Mouse (Mus musculus) cerebellum, adult 18-20 months (tissue): ENCODE measurements around the gene Il27.

Experiments
- DNase-seq, 2 experiments: peaks; one replicate each; pipeline ENCODE4 v3.0.0; 2021

The Il27 gene

DNA sequence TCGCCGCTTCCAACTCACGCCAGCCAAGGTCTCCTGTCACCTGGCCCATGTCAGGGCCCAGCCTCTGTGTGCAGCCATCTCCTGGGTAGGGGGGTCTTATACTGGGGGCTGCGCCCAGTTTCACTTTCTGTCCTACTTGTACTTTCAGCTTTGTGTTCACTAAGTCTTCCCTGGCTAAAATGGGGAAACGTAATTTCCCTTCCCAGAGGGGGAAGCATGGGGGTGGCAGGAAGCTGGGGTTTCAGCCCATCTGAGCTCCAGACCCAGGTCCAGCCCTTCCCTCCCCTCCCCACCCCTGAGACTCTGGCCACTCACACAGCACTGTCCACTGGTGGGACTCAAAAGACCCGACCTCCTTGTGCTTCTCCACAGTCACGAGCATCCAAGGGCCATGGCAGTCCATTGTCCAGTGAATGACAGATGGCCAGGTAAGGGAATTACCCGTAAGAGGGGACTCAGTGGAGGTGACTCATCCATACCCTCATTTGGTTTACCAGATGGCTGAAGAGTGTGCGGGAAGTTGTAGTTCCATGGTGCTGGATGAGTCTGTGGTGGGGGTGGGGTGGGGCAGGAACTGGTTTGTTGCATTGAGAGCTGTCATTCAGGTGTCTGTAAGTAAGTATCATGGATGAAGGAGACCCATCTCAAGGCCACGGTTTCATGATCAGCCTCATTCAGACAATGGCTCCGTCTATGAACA lies at the start of gene Il27:
Gene Il27 (minus strand): TSS at position 80 of the 700 bp plus-strand sequence.
- no peak for DNase-seq

DNA sequence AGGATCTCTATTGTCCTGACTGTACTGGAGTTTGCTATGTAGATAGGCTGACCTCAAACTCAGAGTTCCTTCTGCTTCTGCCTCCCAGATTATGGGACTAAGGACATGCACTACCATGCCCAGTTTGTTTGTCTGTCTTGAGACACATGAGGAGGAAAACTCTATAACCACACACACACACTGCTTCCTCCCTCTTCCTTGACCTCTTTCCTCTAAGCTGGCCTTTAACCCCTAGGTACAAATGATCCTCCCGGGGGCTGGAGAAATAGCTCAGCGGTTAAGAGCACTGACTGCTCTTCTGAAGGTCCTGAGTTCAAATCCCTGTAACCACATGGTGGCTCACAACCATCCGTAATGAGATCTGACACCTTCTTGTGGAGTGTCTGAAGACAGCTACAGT lies 49.6 kb upstream of the Il27 start:
- no peak for DNase-seq

- DNase-seq, result peak; percentile 46 to 52
Measured at GRCm38 (mm10) chr7:126643244-126643617, 48.5 kb upstream of the Il27 start.

DNA sequence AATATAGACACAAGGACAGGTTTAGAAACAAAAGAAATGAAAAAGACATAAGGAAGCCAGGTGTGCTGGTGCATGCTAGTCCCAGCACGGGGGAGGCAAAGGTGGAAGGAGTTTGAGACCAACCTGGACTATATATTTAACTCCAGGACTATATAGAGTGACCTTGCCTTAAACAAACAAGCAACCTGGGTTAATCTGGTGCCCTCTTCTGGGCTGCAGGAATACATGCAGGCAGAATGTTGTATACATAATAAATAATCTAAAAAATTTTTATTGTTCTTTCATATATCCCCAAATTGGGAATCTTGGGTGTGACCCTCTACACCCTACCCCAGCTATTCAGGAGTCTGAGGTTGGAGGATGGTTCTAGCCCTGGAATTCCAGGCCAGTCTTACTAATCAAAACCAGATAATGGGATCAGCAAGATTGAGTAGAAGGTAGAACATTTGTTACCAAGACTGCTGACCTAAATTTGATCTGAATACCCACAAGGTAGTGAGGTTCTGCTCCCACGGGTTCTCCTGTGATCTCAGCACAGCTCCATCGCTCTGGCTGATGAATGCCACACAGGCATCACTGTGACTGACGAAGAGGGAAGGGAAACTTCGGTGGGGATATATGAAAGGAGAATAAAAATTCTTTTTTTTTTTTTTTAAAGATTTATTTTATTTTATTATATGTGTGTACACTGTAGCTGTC lies 48.0 kb upstream of the Il27 start:
- no peak for DNase-seq

DNA sequence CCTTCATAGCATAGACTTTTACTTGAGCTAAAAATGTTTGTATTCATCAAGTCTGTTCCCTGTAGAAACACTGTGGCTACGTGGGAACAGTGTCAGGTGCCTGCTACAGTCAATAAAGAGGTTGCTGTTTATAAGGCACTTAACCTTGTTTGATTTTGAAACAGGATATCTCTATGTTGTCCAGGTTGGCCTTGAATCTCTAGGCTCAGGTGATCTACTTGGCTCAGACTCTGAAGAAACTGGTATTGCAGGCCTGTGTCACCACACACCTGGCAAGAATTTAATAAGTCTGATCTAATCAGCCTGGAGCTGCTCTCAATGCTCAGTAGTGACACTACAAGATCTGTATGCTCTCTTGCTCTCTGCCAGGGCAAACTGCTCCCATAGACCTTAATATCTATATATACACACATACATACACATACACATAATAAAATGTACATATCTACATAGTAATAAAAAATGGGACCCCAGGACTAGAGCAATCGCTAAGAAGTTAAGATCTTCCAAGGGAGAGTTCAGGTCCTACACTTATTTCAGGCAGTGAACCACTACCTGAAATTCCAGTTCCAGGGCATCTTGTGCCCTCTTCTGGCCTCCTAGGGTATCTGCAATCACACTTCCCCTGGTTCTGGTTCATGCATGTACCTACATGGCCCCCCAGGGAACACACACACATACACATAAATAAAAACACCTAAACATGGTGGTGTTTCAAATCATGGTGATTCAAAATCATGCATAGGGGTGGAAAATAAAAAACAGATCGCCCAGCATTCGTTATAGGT lies 42.2 kb upstream of the Il27 start:
- DNase-seq, result peak in 1 of 2 experiments; percentile 13

DNA sequence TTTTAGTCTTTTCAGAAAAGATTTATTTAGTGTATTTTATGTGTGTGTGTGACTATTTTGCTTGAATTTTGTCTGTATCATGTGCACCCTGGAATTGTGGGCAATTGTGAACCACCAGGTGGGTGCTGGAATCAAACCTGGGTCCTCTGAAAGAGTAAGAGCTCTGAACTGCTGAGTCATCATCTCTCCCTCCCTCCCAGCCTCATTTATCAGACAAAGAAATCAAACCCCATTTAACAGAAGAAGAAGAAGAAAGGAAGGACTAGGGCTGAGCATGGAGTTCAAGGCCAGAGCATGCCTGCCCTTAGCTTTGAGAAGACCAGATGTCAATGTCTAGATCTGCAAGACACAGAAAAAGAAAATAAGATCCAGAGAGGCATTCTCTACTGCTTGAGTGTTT lies 40.6 kb upstream of the Il27 start:
- no peak for DNase-seq

DNA sequence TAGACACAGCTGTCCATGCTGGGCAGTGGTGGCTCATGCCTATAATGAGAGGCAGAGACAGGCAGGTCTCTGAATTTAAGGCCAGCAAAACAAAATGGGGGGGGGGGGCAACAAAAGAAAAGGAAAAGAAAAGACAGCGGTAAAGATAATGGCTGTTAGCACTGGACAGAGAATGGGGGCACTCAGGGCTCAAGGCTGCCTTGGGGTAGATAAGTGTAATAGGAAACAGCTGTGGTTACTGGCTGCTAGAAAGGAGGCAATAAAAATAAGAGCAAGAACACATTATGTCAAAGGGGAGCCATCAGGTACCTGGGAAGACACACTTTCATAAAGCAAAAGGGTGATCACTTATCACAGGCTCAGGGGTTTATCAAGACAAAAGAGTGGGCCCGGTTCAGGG lies 37.7 kb upstream of the Il27 start:
- DNase-seq, result no peak

DNA sequence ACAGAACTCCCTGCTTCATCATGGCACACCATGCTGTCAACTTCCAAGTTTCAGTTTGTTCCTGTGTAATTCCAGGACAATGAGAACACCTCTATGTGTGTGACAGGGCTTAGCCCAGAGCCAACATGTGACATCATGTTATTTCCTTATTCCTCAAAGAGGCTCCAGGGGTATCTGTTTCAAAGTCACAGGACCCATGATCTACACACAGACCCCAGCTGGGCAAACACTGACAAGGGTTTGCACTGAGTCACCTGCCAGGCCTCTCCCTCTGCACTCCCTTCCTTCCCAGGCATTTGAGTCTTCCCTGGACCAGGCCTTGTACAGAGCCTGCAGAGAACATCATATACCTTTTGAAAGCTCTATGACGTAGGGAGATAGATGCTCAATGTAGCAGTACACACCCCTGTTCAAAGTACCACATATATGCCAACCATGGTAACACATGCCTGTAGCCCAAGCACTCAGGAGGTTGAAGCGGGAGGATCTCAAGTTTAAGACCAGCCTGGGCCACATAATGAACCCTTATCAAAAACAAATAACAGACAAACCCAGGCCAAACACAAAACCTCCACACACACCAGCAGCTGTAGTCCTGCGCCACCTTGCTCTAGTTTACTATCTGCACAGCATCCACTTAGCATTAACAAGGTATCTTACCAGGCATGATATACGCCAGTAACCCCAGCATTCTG lies 36.2 kb upstream of the Il27 start, which contains the start of gene Nupr1:
Gene Nupr1 (minus strand): TSS at position 38 of the 695 bp plus-strand sequence.
- no peak for DNase-seq

DNA sequence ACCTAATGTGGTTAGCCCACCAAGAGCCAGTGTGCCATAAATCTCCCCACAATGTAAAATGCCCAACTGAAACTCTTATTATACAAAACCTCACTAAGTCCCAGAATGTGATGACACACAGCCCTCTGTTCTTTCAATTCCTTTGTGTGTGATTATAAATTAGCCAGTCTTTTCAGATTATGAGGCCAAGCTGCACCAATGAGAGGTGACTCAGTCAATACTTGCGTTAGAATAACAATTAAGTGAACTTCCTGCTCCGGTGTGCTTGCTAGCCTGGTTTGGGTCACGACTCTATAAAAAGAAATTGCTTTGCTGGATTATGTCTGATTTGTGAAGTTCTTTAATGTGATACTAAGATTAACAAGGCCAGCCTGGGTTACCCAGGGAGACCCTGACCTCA lies 35.2 kb upstream of the Il27 start:
- no peak for DNase-seq

- DNase-seq, result no peak
Measured at GRCm38 (mm10) chr7:126628111-126628510, 33.4 kb upstream of the Il27 start.

GRCm38 (mm10) chr7:126625807-126626600 lies 31.3 kb upstream of the Il27 start:
- no peak for DNase-seq

DNA sequence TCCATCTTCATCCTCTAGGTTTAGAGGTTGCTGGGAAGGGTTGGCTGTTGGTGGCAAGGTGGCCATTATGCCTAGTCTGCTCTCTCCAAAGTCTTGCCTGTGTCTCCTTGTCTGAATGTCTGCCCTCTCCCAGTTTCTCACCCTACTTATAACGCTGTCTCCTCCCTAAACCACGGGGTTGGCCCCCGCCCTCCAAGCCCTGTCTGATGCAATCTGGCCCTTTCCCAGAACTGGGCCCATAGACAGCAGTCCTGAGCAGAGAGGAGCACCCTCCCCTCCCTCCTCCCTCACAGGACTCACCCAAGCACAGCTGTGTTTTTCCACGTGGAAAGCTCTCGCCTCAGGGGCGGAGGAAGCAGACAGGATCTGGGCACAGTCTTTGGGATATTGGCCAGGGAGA lies 30.6 kb upstream of the Il27 start:
- peak in 1 of 2 experiments; percentile 13 for DNase-seq

- no peak for DNase-seq
Measured at GRCm38 (mm10) chr7:126624774-126625173, 30.0 kb upstream of the Il27 start.

GRCm38 (mm10) chr7:126623381-126623780 lies 28.6 kb upstream of the Il27 start:
- DNase-seq, result no peak

- no peak for DNase-seq
Measured at GRCm38 (mm10) chr7:126621452-126622359, 27.0 kb upstream of the Il27 start.

DNA sequence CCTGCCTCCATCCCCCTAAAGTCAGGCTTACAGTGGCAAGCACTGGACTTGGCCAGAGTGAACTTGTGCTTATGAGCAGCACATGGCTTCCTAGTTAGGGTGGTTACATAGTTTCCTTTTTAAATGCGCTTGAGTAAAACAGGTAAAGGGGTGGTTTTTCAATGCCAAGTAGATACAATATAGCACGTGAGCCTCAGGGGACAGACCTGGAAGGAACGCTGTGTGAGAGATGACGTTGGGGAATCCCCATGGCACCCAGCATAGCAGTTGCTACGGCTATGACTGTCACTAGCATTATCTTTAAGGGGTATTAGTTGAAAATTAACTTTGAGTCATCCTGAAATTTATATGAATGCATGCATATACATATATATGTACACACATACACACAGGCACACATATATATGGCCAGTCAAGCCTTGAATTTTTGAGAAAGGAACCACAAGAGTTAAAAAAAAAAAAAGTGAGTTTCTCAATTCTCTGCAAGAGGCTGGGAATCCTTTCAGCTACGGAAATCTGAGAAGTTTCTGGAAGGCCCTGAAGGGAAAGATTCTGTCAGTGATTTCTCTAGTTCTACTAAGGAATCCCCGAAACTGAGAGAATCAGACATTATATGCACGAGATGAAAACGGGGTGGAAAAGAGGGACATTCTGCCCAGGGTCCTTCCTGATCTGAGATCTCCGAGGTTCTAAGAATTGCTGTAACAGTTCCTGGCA lies 25.0 kb upstream of the Il27 start:
- DNase-seq, result no peak

GRCm38 (mm10) chr7:126616707-126617106 lies 22.0 kb upstream of the Il27 start:
- DNase-seq, result no peak

- DNase-seq, result no peak
Measured at GRCm38 (mm10) chr7:126612736-126613135, 18.0 kb upstream of the Il27 start.

DNA sequence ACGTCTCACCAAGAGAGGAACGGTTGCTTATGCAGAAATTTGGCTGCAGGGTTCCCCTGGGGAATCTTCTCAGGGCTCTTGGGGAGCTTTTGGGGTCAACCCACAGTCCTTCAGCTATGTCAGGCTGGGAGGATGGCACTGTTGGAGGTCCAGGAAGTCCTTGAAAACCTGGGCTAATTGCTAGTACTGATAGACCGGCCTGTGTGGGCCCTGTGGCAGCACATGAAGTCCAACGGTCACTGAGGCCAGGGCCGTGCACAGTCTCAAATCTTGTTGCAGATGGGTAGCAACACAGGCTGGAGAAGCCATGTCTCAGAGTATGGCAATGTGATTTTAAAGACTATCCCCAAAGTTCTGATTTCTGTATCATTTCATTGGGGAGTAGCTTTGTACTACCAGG lies 13.1 kb upstream of the Il27 start:
- no peak for DNase-seq

- DNase-seq, result no peak
Measured at GRCm38 (mm10) chr7:126607064-126607463, 12.3 kb upstream of the Il27 start.
